Mouse (Mus musculus) cortical plate, adult 2 months (tissue): ENCODE results near the gene Urad.

Experiments used
- CTCF ChIP-seq: fragments of 200-500 bp; IDR thresholded peaks from 2 replicates; pipeline ENCODE4 v1.5.1; 2011; ENCODE audit warnings: mild to moderate bottlenecking, control low read depth, low read length; ENCODE audit not compliant: insufficient read depth; ENCODE audit errors: extremely low read depth
- POLR2A ChIP-seq: fragments of 200-500 bp; IDR thresholded peaks from 2 replicates; pipeline ENCODE4 v1.6.1; 2011; ENCODE audit warnings: mild to moderate bottlenecking, low read length, control low read depth; ENCODE audit not compliant: insufficient read depth; ENCODE audit errors: extremely low read depth

DNA sequence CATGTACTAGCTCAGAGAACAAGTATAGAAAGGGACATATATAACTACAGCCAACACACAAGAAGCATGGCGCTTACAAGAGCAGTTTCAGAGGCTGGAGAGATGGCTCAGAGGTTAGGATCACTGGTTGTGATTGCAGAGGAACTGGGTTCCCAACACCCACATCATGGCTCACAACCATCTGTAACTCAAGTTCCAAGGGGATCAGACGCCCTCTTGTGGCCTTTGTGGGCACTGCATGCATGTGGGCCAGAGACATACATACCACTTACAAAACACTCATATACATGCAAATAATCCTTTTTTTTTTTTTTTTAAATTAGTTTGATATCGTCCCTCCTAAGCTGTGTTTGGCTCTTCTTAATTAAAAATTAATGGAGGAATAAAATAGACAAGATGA, 35.3 kb upstream of the Urad start:
- TF ChIP-seq POLR2A (no peak), CTCF (peak; percentile 40)
